9 mouse cellular contexts compared by ENCODE assay signal in the genomic region with DNA sequence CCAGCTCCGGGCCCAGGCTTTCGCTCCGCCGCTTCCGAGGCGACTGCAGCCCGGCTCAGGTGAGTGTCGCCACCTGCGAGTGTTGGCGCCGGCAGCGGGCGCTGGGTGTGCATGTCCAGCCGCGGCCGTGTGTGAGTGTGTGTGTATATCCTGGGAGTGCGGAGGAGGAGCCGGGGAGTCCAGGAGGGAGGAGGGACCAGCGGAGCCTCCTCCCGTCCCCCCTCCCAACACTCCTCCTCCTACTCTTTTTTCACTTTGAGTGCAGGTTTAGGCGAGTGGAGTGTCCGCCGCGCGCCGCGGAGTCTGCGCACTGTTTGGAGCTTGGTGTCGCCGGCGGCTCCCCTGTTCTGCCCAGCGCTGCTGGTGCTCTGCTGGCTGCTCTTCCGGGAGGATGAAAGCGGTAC. TPM values are rescaled to one million over a fixed set of nuclear protein-coding genes. Genes with fewer than 3 reads are reported as not detected.
DNase-seq lines count a peak whose midpoint lies in the region; ATAC-seq and TF ChIP-seq lines count a peak whose summit lies in the region.
"Had no signal": no experiment of that assay in that cellular context is flagged by ENCODE, and none has a peak within 500 bp of the region (broad histone marks: within the 10 kb centered on the region; RNA-seq: fewer than 3 reads in every experiment).

A gene (minus strand): TSS at position 145 of the 404 bp plus-strand sequence.

- under 1% methylated on average over 33 of the region's 34 CpGs for WGBS in forebrain, embryonic 10.5 days
- WGBS in hindbrain, embryonic 15.5 days: under 1% methylated on average over 33 of the region's 34 CpGs
- WGBS in midbrain, embryonic 10.5 days: under 1% methylated on average over 34 of the region's 34 CpGs

- peak within 1 kb of the TSS; percentile 40 for H3K9ac ChIP-seq in hindbrain, embryonic 15.5 days

- H3K27ac ChIP-seq in forebrain, embryonic 10.5 days: peak within 1 kb of the TSS; percentile 97
- H3K27ac ChIP-seq in hindbrain, embryonic 15.5 days (replicated peaks): peak within 1 kb of the TSS; percentile 74
- H3K27ac ChIP-seq in midbrain, embryonic 10.5 days (replicated peaks): peak within 1 kb of the TSS; percentile 97

- ATAC-seq in G1E (ENCODE audit: extremely low read depth, insufficient number of reproducible peaks, low FRiP score, poor library complexity, severe bottlenecking): peak; percentile 83
- peak; percentile 90 for ATAC-seq in hindbrain, embryonic 15.5 days (ENCODE audit: low FRiP score, low read depth)

- H3K27me3 ChIP-seq in G1E (ENCODE audit: insufficient read depth, low read length): peaks cover 31% of the 10 kb centered on the region; the same call in 1 of the 2 replicates
- peaks cover 87% of the 10 kb centered on the region for H3K27me3 ChIP-seq in forebrain, embryonic 10.5 days (ENCODE audit: poor library complexity, severe bottlenecking)
- peaks cover 41% of the 10 kb centered on the region for H3K27me3 ChIP-seq in hindbrain, embryonic 15.5 days
- H3K27me3 ChIP-seq in midbrain, embryonic 10.5 days (ENCODE audit: low read depth, poor library complexity, severe bottlenecking): peaks cover 78% of the 10 kb centered on the region

- peak; percentile 9 for DNase-seq in cerebellum, adult 11-12 months
- no peak for DNase-seq in cerebellum, adult 9-11 months
- no peak for DNase-seq in G1E (ENCODE audit: low spot score)
- DNase-seq in forebrain, embryonic 10.5 days (ENCODE audit: extremely low spot score, low spot score): peak; percentile 86
- peak; percentile 44 for DNase-seq in left cerebral cortex, postnatal 4 days
- peak; percentile 88 for DNase-seq in midbrain, embryonic 10.5 days (ENCODE audit: low spot score)
- peak; percentile 41 for DNase-seq in testis, postnatal 14 days (ENCODE audit: low spot score)

- TF ChIP-seq CTCF in G1E (IDR thresholded peaks at IDR 0.05; ENCODE audit: low read depth, low read length): no peak

- intact Hi-C loops in left cerebral cortex, postnatal 4 days (cut with DNase I): loop anchor here (5.0 kb wide), 1 partner anchor 200 kb away; no protein-coding TSS in a partner anchor

- peak within 1 kb of the TSS; percentile 61 for H3K4me2 ChIP-seq in hindbrain, embryonic 15.5 days

- peak within 1 kb of the TSS; percentile 61 for H3K4me3 ChIP-seq in G1E (ENCODE audit: low read depth, low read length)
- H3K4me3 ChIP-seq in forebrain, embryonic 10.5 days: peak within 1 kb of the TSS; percentile 87
- peak within 1 kb of the TSS; percentile 42 for H3K4me3 ChIP-seq in hindbrain, embryonic 15.5 days
- H3K4me3 ChIP-seq in midbrain, embryonic 10.5 days: peak within 1 kb of the TSS; percentile 92

- peaks cover 9% of the 10 kb centered on the region for H3K36me3 ChIP-seq in G1E (replicated peaks)
- peaks cover 21% of the 10 kb centered on the region for H3K36me3 ChIP-seq in forebrain, embryonic 10.5 days (replicated peaks)
- H3K36me3 ChIP-seq in hindbrain, embryonic 15.5 days: no peaks in the 10 kb centered on the region
- peaks cover 30% of the 10 kb centered on the region for H3K36me3 ChIP-seq in midbrain, embryonic 10.5 days

- peaks cover 28% of the 10 kb centered on the region for H3K9me3 ChIP-seq in G1E (replicated peaks)
- H3K9me3 ChIP-seq in forebrain, embryonic 10.5 days: no peaks in the 10 kb centered on the region; the same call in 1 of the 2 replicates
- H3K9me3 ChIP-seq in hindbrain, embryonic 15.5 days: no peaks in the 10 kb centered on the region
- no peaks in the 10 kb centered on the region; the same call in 1 of the 2 replicates for H3K9me3 ChIP-seq in midbrain, embryonic 10.5 days (replicated peaks)

- peaks cover 13% of the 10 kb centered on the region for H3K4me1 ChIP-seq in G1E (ENCODE audit: insufficient read depth, low read depth, low read length)
- peaks cover 62% of the 10 kb centered on the region for H3K4me1 ChIP-seq in forebrain, embryonic 10.5 days
- H3K4me1 ChIP-seq in hindbrain, embryonic 15.5 days (replicated peaks): peaks cover 30% of the 10 kb centered on the region
- peaks cover 60% of the 10 kb centered on the region for H3K4me1 ChIP-seq in midbrain, embryonic 10.5 days

RNA-seq across cellular contexts. Expression of the gene that starts here (rescaled TPM):
- total RNA-seq in G1E (2014; fragmentation: Nextera tagmentation): 3.0 and 4.6 TPM in 2 replicates
- 1.2 and 1.3 TPM in 2 replicates for total RNA-seq in G1E (2017)
- 9.0 and 10.9 TPM in 2 replicates for polyA plus RNA-seq in G1E (2012)
- 7.9 and 8.7 TPM in 2 replicates for polyA plus RNA-seq in forebrain, embryonic 10.5 days (2016; fragmentation: Nextera tagmentation; extraction: Ambion mirVana)
- 6.0 and 6.3 TPM in 2 replicates for polyA plus RNA-seq in hindbrain, embryonic 15.5 days (2015; fragmentation: Nextera tagmentation; extraction: Ambion mirVana)
- 10 to 100 TPM; 10.8 to 11.7 TPM for total RNA-seq in left cerebral cortex, postnatal 4 days (2021)
- 11.1 and 12.3 TPM in 2 replicates for polyA plus RNA-seq in midbrain, embryonic 10.5 days (2016; fragmentation: Nextera tagmentation; extraction: Ambion mirVana)
- total RNA-seq: heart, postnatal 10 days had no signal

Comparison
In these comparisons a context has a peak if more than half of its experiments do, and no peak if none do; other contexts are left out.
1. DNase-seq: peak in cerebellum, adult 11-12 months (single experiment), forebrain, embryonic 10.5 days (single experiment), left cerebral cortex, postnatal 4 days (single experiment), midbrain, embryonic 10.5 days (single experiment) and testis, postnatal 14 days (single experiment); none in cerebellum, adult 9-11 months (single experiment) and G1E (single experiment).
2. H3K4me3 ChIP-seq: peak in every context shown above with its lines; median percentile 92 in midbrain, embryonic 10.5 days; 87 in forebrain, embryonic 10.5 days; 61 in G1E; 42 in hindbrain, embryonic 15.5 days.
3. Peak in every context shown above with its lines, with median percentiles within 50 percentile points of each other: H3K27ac ChIP-seq.